ENCODE assay signal across 13 mouse cellular contexts in genomic region chr7:29444527-29444926, GRCm38 (mm10).
A peak's percentile ranks its signal among the peaks of the same experiment; 100 is the strongest.
DNase-seq lines count a peak whose midpoint lies in the region; ATAC-seq and TF ChIP-seq lines count a peak whose summit lies in the region.
"Had no signal": no experiment of that assay in that cellular context is flagged by ENCODE, and none has a peak within 500 bp of the region (broad histone marks: within the 10 kb centered on the region; RNA-seq: fewer than 3 reads in every experiment).

No protein-coding gene starts in this region.

- no peak overlapping the region for H3K4me3 ChIP-seq in kidney, postnatal 0 days (replicated peaks; ENCODE audit: low read depth, low read length)
- H3K4me3 ChIP-seq in intestine, postnatal 0 days (ENCODE audit: low read depth, low read length): no peak overlapping the region
- H3K4me3 ChIP-seq: liver, embryonic 12.5 days; megakaryocyte, embryonic 14.5 days had no signal

- H3K4me1 ChIP-seq in kidney, postnatal 0 days (replicated peaks; ENCODE audit: insufficient read depth, low read length): peaks cover 4% of the 10 kb centered on the region; the same call in 1 of the 2 replicates
- H3K4me1 ChIP-seq in intestine, postnatal 0 days (replicated peaks; ENCODE audit: control insufficient read depth, insufficient read depth, low read length): no peaks in the 10 kb centered on the region; the same call in 1 of the 2 replicates

- DNase-seq in kidney, postnatal 0 days (ENCODE audit: low spot score): no peak
- DNase-seq in kidney, postnatal 4 days: no peak
- DNase-seq in 3134 (ENCODE audit: extremely low read depth, insufficient read length, low spot score) (peak; percentile 54), 3T3-L1 (ENCODE audit: low read depth, low spot score) (peak; percentile 74)
- no peak for DNase-seq in left cerebral cortex, adult 18-20 months (ENCODE audit: low spot score in 2 of 2)
- DNase-seq in ovary, postnatal 36 days (ENCODE audit: low spot score): no peak
- DNase-seq: heart, postnatal 36 days; kidney, postnatal 10 days; right cerebral cortex, postnatal 4 days had no signal

- H3K9me3 ChIP-seq in kidney, postnatal 0 days (replicated peaks; ENCODE audit: low read length): no peaks in the 10 kb centered on the region
- H3K9me3 ChIP-seq in intestine, postnatal 0 days (ENCODE audit: control insufficient read depth): no peaks in the 10 kb centered on the region
- H3K9me3 ChIP-seq: G1E; liver, embryonic 12.5 days had no signal

- no peaks in the 10 kb centered on the region for H3K36me3 ChIP-seq in kidney, postnatal 0 days (ENCODE audit: insufficient read depth, low read length)
- H3K36me3 ChIP-seq in intestine, postnatal 0 days (ENCODE audit: control insufficient read depth, insufficient read depth): 0 out of 2 replicates have a peak, but pooled peaks cover 4% of the 10 kb centered on the region
- H3K36me3 ChIP-seq: liver, embryonic 12.5 days had no signal

- no peak for ATAC-seq in kidney, postnatal 0 days (replicated peaks; ENCODE audit: low FRiP score, low read depth)
- peak; percentile 18; the same call in 1 of the 2 replicates for ATAC-seq in intestine, postnatal 0 days
- ATAC-seq: liver, embryonic 12.5 days had no signal

- H3K27ac ChIP-seq in kidney, postnatal 0 days: peak overlapping the region; percentile 61; the same call in 1 of the 2 replicates
- H3K27ac ChIP-seq in intestine, postnatal 0 days (ENCODE audit: low read depth, low read length): peak overlapping the region; percentile 16; the same call in 1 of the 2 replicates
- H3K27ac ChIP-seq: liver, embryonic 12.5 days had no signal

- H3K9ac ChIP-seq in kidney, postnatal 0 days (ENCODE audit: low read depth, low read length): no peak overlapping the region
- H3K9ac ChIP-seq in intestine, postnatal 0 days (ENCODE audit: low read depth, low read length): no peak overlapping the region
- H3K9ac ChIP-seq: liver, embryonic 12.5 days had no signal

- no peak for TF ChIP-seq CTCF in kidney, postnatal 0 days (IDR thresholded peaks at IDR 0.05; ENCODE audit: low read depth)
- no peak for TF ChIP-seq CTCF in intestine, postnatal 0 days (IDR thresholded peaks at IDR 0.05; ENCODE audit: low read depth)

- 54% methylated on average over 5 of the region's 5 CpGs for WGBS in kidney, postnatal 0 days
- 34% methylated on average over 5 of the region's 5 CpGs for WGBS in intestine, postnatal 0 days

- no peaks in the 10 kb centered on the region for H3K27me3 ChIP-seq in kidney, postnatal 0 days (ENCODE audit: insufficient read depth, low read length)
- no peaks in the 10 kb centered on the region for H3K27me3 ChIP-seq in intestine, postnatal 0 days (replicated peaks; ENCODE audit: control insufficient read depth, insufficient read depth, low read length)
- H3K27me3 ChIP-seq: liver, embryonic 12.5 days had no signal

- H3K4me2 ChIP-seq in kidney, postnatal 0 days (ENCODE audit: low read length): no peak overlapping the region
- H3K4me2 ChIP-seq in intestine, postnatal 0 days (replicated peaks; ENCODE audit: low read depth): no peak overlapping the region
- H3K4me2 ChIP-seq: liver, embryonic 12.5 days had no signal

Comparison
In these comparisons a context has a peak if more than half of its experiments do, and no peak if none do; other contexts are left out.
1. DNase-seq: peak in 3134 (single experiment) and 3T3-L1 (single experiment); none in kidney, postnatal 0 days (single experiment), kidney, postnatal 4 days (0 of 2), left cerebral cortex, adult 18-20 months (0 of 2) and ovary, postnatal 36 days (single experiment).